Mouse (Mus musculus) stomach, postnatal 0 days (tissue): ENCODE measurements around the gene A830031A19Rik.

Experiments
- CTCF ChIP-seq: IDR thresholded peaks from 2 replicates; pipeline ENCODE4 v1.5.1; 2016; ENCODE audit warnings: antibody characterized with exemption, low read depth, mild to moderate bottlenecking, moderate library complexity
- EP300 ChIP-seq: optimal IDR thresholded peaks from 2 replicates; pipeline ENCODE3; 2016; ENCODE audit warnings: antibody characterized with exemption

DNA sequence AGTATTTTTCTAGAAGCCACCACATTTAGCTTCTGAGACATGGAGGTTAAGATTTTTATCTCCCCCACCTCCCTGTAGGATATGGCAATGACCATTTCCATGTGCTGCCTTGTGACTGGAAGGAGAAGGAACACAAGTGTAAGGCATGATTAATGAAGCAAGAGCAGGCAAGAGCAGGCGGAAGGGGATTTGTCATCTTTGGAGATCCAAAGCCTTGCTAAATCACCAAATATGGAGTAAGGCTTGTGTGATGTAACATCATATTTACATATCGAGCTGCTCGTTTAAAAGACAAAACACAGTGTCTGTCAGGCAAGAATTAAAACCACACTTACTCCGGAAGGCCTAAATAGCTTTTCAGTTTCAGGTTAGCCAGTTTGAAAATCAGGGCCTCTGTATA lies 12.2 kb upstream of the A830031A19Rik start:
- TF ChIP-seq CTCF (no peak), EP300 (no peak)
